Mouse (Mus musculus) cerebellum, adult 2 months (tissue): ENCODE results near the gene BC051019.

Experiments used
- CTCF ChIP-seq: fragments of 200-500 bp; IDR thresholded peaks from 2 replicates; pipeline ENCODE4 v1.5.1; 2011; ENCODE audit warnings: low read depth, mild to moderate bottlenecking, control low read depth, low read length, moderate library complexity, borderline replicate concordance; ENCODE audit not compliant: insufficient read depth
- POLR2A ChIP-seq: fragments of 200-500 bp; IDR thresholded peaks from 2 replicates; pipeline ENCODE4 v1.6.1; 2011; ENCODE audit warnings: low read length, control low read depth, borderline replicate concordance; ENCODE audit not compliant: insufficient read depth

DNA sequence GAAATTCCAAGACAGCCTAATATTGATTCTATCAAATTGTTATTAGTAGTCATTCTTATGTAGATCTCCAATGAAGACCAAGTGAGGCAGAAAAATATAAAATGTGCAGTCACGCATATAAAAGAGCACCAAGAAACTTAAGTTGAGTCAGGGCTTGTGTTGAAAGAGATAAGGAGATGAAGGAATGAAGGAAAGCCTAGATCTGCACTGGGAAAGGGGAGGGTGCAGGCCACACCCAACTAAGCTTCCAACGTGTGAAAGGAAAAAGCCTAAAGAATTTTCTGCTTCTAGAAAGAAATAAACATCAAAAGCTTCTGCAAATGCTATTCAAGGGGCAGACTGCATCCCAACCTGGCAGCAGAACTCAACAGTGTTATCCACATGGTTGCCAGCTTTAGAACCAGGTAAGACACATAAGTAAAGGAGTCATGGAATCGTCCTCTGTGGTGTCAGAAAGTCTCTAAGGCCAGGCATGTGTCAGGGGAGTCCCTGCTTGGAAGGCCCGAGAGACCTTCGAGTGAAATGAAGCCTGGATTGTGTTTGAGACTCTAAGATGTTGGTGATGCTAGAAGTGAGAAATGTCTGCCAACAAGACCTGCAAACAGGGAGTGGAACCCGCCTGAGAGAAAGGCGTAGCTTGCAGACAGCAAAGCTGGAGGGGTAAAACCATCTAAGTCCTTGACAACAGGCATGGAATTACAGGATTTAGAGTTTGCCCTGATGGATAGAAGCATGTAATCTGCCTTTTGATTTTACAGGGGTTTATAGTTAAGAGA, 44.1 kb upstream of the BC051019 start:
- TF ChIP-seq CTCF: no peak
- TF ChIP-seq POLR2A: no peak
